Mouse (Mus musculus) testis, adult 2 months (tissue): ENCODE measurements around the gene Apoh. TPM values are rescaled to one million over a fixed set of nuclear protein-coding genes. Genes with fewer than 3 reads are reported as not detected.

Source experiments
- H3K27ac ChIP-seq: fragments of 200-500 bp; 2 replicates; pipeline ENCODE4 v1.5.1; 2012; ENCODE audit warnings: low read depth, low read length; ENCODE audit not compliant: control insufficient read depth, insufficient read depth
- H3K27me3 ChIP-seq: fragments of 200-500 bp; 2 replicates; pipeline ENCODE4 v1.6.1; 2012; ENCODE audit warnings: mild to moderate bottlenecking, low read length, moderate library complexity; ENCODE audit not compliant: control insufficient read depth, insufficient read depth
- H3K36me3 ChIP-seq: fragments of 200-500 bp; 2 replicates; pipeline ENCODE4 v1.6.1; 2012; ENCODE audit warnings: mild to moderate bottlenecking, low read length; ENCODE audit not compliant: control insufficient read depth, insufficient read depth
- H3K4me1 ChIP-seq: fragments of 200-500 bp; 2 replicates; pipeline ENCODE4 v1.6.1; 2012; ENCODE audit warnings: low read length; ENCODE audit not compliant: control insufficient read depth, insufficient read depth
- H3K4me3 ChIP-seq: fragments of 200-500 bp; 2 replicates; pipeline ENCODE4 v1.5.1; 2012; ENCODE audit warnings: low read depth, mild to moderate bottlenecking, low read length, moderate library complexity, mixed read lengths; ENCODE audit not compliant: control insufficient read depth
- CTCF ChIP-seq: fragments of 200-500 bp; IDR thresholded peaks from 2 replicates; pipeline ENCODE4 v1.5.1; 2012; ENCODE audit warnings: low read depth, mild to moderate bottlenecking, inconsistent platforms, low read length, moderate library complexity; ENCODE audit not compliant: control insufficient read depth, insufficient read depth, insufficient replicate concordance
- POLR2A ChIP-seq: fragments of 200-500 bp; IDR thresholded peaks from 2 replicates; pipeline ENCODE4 v1.6.1; 2012; ENCODE audit warnings: low read depth, mild to moderate bottlenecking, inconsistent platforms, low read length, moderate library complexity; ENCODE audit not compliant: control insufficient read depth
- polyA plus RNA-seq: library from polyadenylated mRNA; depleted of rRNA; stranded (reverse); fragments of >200 nt; gene quantifications from 2 replicates; pipeline ENCODE4 v1.2.3, GENCODE M21; 2012

Apoh gene
- polyA plus RNA-seq, 1 experiment, result 121 TPM

DNA sequence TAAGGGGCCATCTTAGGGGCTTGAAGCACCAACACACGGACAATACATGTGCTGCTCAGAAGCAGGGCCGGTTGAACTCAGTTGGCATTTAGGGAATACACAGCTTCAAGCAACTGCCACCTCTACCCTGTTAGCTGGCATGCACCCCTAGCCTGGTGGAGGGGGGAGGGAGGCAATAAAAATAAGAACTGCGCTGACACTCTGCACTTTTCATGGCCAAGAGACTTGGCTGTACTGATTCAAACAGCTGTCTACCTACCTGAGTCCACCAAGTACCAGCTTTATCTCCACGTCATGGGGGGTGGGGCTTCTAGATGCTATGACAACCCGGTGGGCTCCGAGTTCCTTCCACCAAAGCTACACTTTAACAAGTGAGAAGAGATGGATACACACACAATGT, 42.1 kb upstream of the Apoh start:
- H3K27ac ChIP-seq, result no peak overlapping the region
- no peak overlapping the region for H3K4me3 ChIP-seq
- H3K27me3 ChIP-seq, result no peaks in the 10 kb centered on the region

GRCm38 (mm10) chr11:108301796-108302490, 41.2 kb upstream of the Apoh start:
- peaks cover 8% of the 10 kb centered on the region for H3K4me1 ChIP-seq
- H3K36me3 ChIP-seq, result no peaks in the 10 kb centered on the region
- H3K4me3 ChIP-seq, result no peak overlapping the region
- no peaks in the 10 kb centered on the region for H3K27me3 ChIP-seq
- TF ChIP-seq POLR2A, result no peak
- no peak for TF ChIP-seq CTCF
- no peak overlapping the region for H3K27ac ChIP-seq

More for the DNA sequence above, 42.1 kb upstream of the Apoh start:
- no peak for TF ChIP-seq POLR2A
- TF ChIP-seq CTCF, result no peak
- Histone ChIP-seq H3K4me1 (peaks cover 7% of the 10 kb centered on the region), H3K36me3 (no peaks in the 10 kb centered on the region)

DNA sequence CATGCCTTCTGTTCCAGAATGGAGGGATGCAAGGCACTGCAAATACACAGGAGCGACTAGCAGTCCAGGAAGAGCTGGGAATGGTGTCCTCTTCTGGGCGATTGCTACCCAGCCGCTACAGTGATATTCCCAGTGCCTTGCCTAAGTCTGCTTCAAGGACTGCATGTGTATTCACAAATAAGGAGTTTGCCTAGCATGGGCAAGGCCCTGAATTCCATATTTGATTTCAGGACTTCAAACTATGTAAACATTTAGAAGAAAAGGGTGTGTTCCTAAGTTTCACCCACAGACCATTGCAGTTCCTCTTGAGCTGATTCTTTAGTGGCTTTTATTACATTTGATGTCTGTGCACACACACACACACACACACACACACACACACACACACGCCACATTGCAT, 39.4 kb upstream of the Apoh start:
- Histone ChIP-seq H3K4me1 (peaks cover 11% of the 10 kb centered on the region), H3K27ac (no peak overlapping the region), H3K27me3 (no peaks in the 10 kb centered on the region), H3K36me3 (no peaks in the 10 kb centered on the region), H3K4me3 (no peak overlapping the region)
- TF ChIP-seq CTCF, result no peak

GRCm38 (mm10) chr11:108307258-108307657, 35.9 kb upstream of the Apoh start:
- no peaks in the 10 kb centered on the region for H3K36me3 ChIP-seq
- H3K27me3 ChIP-seq, result no peaks in the 10 kb centered on the region
- peaks cover 7% of the 10 kb centered on the region for H3K4me1 ChIP-seq
- no peak for TF ChIP-seq CTCF
- TF ChIP-seq POLR2A, result no peak
- no peak overlapping the region for H3K27ac ChIP-seq
- H3K4me3 ChIP-seq, result no peak overlapping the region

- no peak overlapping the region for H3K27ac ChIP-seq
- TF ChIP-seq CTCF (no peak), POLR2A (no peak)
- H3K4me3 ChIP-seq, result no peak overlapping the region
- peaks cover 7% of the 10 kb centered on the region for H3K4me1 ChIP-seq
- no peaks in the 10 kb centered on the region for H3K36me3 ChIP-seq
- no peaks in the 10 kb centered on the region for H3K27me3 ChIP-seq
These were observed 34.9 kb upstream of the Apoh start for GRCm38 (mm10) chr11:108308253-108308652.

- Histone ChIP-seq H3K27me3 (no peaks in the 10 kb centered on the region), H3K27ac (no peak overlapping the region), H3K4me3 (no peak overlapping the region), H3K36me3 (no peaks in the 10 kb centered on the region), H3K4me1 (peaks cover 7% of the 10 kb centered on the region)
- no peak for TF ChIP-seq POLR2A
- TF ChIP-seq CTCF, result no peak
These were observed 33.4 kb upstream of the Apoh start for GRCm38 (mm10) chr11:108309791-108310190.

DNA sequence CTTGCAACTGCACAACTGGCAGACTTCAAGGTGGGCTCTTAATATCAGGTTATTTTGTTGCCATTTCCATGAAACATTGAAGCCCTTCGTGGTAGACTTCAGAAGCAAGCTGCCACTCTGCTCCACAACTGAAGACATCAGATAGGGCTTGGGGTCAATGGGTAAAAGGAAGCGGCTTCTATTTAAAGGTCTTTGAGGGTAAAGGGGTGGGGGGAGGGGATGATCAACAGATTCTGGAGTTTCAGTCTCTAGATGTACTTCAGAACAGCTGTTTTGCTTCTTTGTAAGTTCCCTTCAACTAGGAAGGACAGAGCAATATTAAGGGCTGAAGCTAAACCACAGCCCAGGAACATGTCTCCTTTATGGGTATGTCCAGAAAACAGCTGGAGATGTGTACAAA, 31.2 kb upstream of the Apoh start:
- TF ChIP-seq POLR2A, result no peak
- TF ChIP-seq CTCF, result no peak
- H3K4me3 ChIP-seq, result no peak overlapping the region
- no peak overlapping the region for H3K27ac ChIP-seq
- H3K4me1 ChIP-seq, result peaks cover 3% of the 10 kb centered on the region
- H3K36me3 ChIP-seq, result no peaks in the 10 kb centered on the region
- H3K27me3 ChIP-seq, result no peaks in the 10 kb centered on the region

DNA sequence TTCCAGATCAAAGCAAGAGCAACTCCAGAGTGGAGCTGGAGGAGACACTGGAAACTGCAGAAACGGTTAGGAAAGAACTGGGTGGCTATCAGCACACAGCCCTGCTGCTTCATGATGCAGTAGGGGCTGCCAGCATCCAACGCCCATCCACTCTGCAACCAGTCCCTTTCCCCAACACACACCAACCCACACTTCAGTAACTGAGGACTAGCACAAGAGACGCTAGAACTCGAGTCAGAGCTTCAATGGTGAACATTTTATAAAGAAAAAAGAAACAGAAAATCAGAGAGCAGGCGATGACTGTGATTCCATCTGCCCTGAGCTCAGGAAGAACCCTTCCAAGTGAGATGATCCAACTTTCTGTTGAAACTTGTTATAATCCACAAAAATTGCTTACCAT, 30.6 kb upstream of the Apoh start:
- H3K4me1 ChIP-seq, result peaks cover under 1% of the 10 kb centered on the region; the same call in 1 of the 2 replicates
- no peak overlapping the region for H3K4me3 ChIP-seq
- H3K27me3 ChIP-seq, result no peaks in the 10 kb centered on the region
- no peak overlapping the region for H3K27ac ChIP-seq
- no peaks in the 10 kb centered on the region for H3K36me3 ChIP-seq
- no peak for TF ChIP-seq POLR2A
- no peak for TF ChIP-seq CTCF
